Mouse (Mus musculus): ENCODE measurements at regions not wholly inside any gene's neighbourhood (a gene's known extent, or its start where the extent isn't known, plus 50 kb on each side); places are given as distances from the start of the nearest gene placed in this dataset.

DNA sequence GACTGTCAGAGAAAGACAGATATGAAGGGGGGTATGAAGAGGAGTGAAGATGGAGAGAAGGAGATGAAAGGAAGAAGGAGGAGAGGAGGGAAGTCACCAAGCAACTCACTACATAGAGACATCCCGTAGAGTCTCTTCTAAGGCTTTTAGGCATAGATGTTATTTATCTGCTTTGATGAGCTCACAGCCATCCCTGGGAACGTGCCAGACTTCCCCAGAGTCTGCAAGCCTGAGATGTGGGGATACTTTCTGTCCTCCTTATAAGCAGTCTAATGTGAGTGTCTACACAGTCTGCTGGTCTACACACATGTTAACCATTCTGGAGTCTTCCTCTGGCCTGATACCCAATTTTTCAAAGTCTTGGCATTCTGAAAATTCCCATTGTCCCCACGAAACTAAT lies 166.0 kb upstream of the Tox3 start:
- TF ChIP-seq CTCF (IDR thresholded peaks at IDR 0.05; ENCODE audit: borderline replicate concordance, insufficient read depth, low read length) (no peak), POLR2A (IDR thresholded peaks at IDR 0.05; ENCODE audit: low read depth, low read length) (no peak)
- Histone ChIP-seq H3K4me1 (ENCODE audit: control insufficient read depth, insufficient read depth, low read length) (no peaks in the 10 kb centered on the region), H3K27ac (ENCODE audit: insufficient read depth, low read length) (no peak overlapping the region), H3K4me3 (ENCODE audit: insufficient read depth, low read length) (no peak overlapping the region)

DNA sequence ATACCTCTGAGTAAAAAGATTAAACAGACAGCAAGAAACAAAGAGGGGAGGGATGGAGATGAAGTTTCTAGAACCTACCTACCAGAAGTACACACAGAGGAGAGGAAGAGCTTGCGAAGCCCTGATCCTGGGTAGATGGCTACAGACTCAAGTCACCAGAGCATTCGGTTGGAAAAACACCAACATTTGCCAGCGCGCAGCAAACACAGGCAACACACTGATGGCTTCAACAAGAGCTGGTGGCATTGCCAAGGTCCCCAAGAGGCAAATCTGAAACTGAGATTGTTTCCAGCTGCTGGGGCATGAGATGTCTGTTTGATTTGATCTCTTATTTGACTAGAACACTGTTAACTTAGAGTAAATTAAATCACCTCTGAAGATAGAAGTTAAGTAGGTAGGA lies 165.5 kb upstream of the Tox3 start:
- TF ChIP-seq POLR2A (IDR thresholded peaks at IDR 0.05; ENCODE audit: low read depth, low read length): no peak
- TF ChIP-seq CTCF (IDR thresholded peaks at IDR 0.05; ENCODE audit: borderline replicate concordance, insufficient read depth, low read length): no peak
- Histone ChIP-seq H3K4me3 (ENCODE audit: insufficient read depth, low read length) (no peak overlapping the region), H3K4me1 (ENCODE audit: control insufficient read depth, insufficient read depth, low read length) (no peaks in the 10 kb centered on the region), H3K27ac (ENCODE audit: insufficient read depth, low read length) (no peak overlapping the region)

DNA sequence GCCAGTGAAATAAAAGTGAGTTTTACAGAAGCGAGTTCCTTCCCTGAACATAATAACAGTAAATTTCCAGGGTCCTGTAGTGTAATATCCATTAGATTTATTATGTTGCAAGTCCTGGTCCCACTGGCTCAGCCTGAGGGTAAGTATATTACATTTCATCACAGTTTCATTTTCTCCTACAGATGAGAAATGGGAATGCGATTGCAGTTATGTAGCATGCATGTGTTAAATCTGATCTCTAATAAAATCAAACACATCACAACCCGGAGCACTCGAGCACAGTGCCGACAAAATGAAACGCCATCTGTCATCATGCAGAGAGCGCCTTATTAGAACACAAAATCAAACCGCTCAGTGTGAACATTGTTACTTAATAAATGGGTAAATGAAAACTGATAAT lies 165.0 kb upstream of the Tox3 start:
- H3K27ac ChIP-seq (ENCODE audit: insufficient read depth, low read length): no peak overlapping the region
- TF ChIP-seq POLR2A (IDR thresholded peaks at IDR 0.05; ENCODE audit: low read depth, low read length): no peak
- no peak for TF ChIP-seq CTCF (IDR thresholded peaks at IDR 0.05; ENCODE audit: borderline replicate concordance, insufficient read depth, low read length)
- H3K4me1 ChIP-seq (ENCODE audit: control insufficient read depth, insufficient read depth, low read length): no peaks in the 10 kb centered on the region
- H3K4me3 ChIP-seq (ENCODE audit: insufficient read depth, low read length): no peak overlapping the region

DNA sequence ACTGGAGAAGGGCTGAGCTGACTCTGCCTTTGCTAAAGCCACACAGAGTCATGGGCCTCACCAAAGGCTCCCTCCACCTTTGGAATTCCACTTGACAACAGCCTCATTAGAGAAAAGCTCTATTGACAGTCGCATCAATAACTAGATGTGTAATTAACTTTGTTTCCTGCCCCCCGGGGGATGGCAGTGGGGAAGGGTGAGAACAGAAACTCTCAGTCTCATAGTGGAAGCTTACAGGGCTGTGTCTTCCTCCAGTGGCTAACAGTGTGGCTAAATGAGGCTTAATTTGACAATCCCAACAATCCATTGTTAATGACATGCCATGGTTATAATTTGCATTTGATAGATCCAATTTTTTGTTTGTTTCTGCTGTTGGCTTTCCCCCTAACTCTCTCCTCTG lies 164.5 kb upstream of the Tox3 start:
- Histone ChIP-seq H3K4me3 (ENCODE audit: insufficient read depth, low read length) (no peak overlapping the region), H3K27ac (ENCODE audit: insufficient read depth, low read length) (no peak overlapping the region), H3K4me1 (ENCODE audit: control insufficient read depth, insufficient read depth, low read length) (no peaks in the 10 kb centered on the region)
- TF ChIP-seq CTCF (IDR thresholded peaks at IDR 0.05; ENCODE audit: borderline replicate concordance, insufficient read depth, low read length): no peak
- TF ChIP-seq POLR2A (IDR thresholded peaks at IDR 0.05; ENCODE audit: low read depth, low read length): no peak

DNA sequence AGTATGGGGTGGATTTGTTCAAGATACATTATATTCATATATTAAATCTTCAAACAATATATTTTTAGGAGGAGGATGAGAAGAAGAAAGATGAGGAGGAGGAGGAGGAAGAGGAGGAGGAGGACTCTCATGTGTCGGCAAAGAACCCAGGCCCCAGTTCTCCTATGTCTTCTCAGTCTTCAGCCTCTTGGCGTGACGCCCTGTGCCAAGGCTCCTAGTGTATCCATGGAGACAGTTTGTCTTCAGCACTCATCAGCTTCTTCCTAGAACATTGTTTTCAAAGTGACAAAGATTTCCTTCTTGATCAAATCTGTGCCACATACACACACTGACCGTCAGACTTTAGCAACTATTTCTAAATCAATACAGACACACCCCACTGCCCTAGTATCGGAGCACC lies 156.4 kb upstream of the Tox3 start:
- TF ChIP-seq POLR2A (IDR thresholded peaks at IDR 0.05; ENCODE audit: low read depth, low read length) (no peak), CTCF (IDR thresholded peaks at IDR 0.05; ENCODE audit: borderline replicate concordance, insufficient read depth, low read length) (no peak)
- Histone ChIP-seq H3K27ac (ENCODE audit: insufficient read depth, low read length) (no peak overlapping the region), H3K4me3 (ENCODE audit: insufficient read depth, low read length) (no peak overlapping the region), H3K4me1 (ENCODE audit: control insufficient read depth, insufficient read depth, low read length) (no peaks in the 10 kb centered on the region; the same call in 1 of the 2 replicates)

DNA sequence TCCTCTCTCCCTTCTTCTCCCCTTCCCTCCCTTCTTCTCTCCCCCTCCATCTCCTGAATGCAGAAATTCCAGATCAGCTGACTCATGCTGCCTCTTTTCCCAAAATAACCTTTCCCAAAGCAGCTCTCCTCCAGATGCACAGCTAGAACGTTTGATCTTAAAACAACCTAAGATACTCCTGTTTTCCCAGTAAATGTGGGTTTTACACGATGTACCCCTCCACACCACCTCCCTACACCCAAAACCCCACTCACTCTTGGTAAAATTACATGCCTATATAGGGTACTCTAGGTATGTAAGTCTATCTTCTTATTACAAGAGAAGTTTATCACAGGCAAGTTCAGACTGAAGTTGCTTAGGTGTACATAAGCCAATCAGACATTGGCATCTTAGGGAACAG lies 155.2 kb upstream of the Tox3 start:
- TF ChIP-seq POLR2A (IDR thresholded peaks at IDR 0.05; ENCODE audit: low read depth, low read length) (no peak), CTCF (IDR thresholded peaks at IDR 0.05; ENCODE audit: borderline replicate concordance, insufficient read depth, low read length) (no peak)
- H3K27ac ChIP-seq (ENCODE audit: insufficient read depth, low read length): peak overlapping the region; percentile 88; the same call in 1 of the 2 replicates

DNA sequence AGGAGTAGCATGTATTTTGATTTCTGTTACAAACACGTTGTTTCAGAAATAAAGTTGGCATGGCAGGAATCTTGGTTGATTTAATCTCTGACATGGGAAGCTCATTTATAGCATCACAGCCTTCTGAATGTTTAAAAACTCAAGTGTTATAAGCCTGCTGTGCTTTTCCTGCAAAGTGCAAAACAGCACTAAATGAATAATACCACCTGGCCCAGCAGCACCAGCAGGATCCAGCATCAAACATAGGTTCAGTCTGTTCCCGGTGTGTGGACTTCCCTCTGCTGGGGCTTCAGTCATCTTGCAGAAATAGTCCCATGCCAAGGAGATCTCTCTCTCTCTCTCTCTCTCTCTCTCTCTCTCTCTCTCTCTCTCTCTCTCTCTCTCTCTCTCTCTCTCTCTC lies 154.7 kb upstream of the Tox3 start:
- Histone ChIP-seq H3K4me1 (ENCODE audit: control insufficient read depth, insufficient read depth, low read length) (no peaks in the 10 kb centered on the region; the same call in 1 of the 2 replicates), H3K4me3 (ENCODE audit: insufficient read depth, low read length) (no peak overlapping the region), H3K27ac (ENCODE audit: insufficient read depth, low read length) (no peak overlapping the region; the same call in 1 of the 2 replicates)
- TF ChIP-seq POLR2A (IDR thresholded peaks at IDR 0.05; ENCODE audit: low read depth, low read length): no peak
- no peak for TF ChIP-seq CTCF (IDR thresholded peaks at IDR 0.05; ENCODE audit: borderline replicate concordance, insufficient read depth, low read length)

More for the DNA sequence above, 155.2 kb upstream of the Tox3 start:
- H3K4me3 ChIP-seq (ENCODE audit: insufficient read depth, low read length): no peak overlapping the region
- H3K4me1 ChIP-seq (ENCODE audit: control insufficient read depth, insufficient read depth, low read length): no peaks in the 10 kb centered on the region; the same call in 1 of the 2 replicates

DNA sequence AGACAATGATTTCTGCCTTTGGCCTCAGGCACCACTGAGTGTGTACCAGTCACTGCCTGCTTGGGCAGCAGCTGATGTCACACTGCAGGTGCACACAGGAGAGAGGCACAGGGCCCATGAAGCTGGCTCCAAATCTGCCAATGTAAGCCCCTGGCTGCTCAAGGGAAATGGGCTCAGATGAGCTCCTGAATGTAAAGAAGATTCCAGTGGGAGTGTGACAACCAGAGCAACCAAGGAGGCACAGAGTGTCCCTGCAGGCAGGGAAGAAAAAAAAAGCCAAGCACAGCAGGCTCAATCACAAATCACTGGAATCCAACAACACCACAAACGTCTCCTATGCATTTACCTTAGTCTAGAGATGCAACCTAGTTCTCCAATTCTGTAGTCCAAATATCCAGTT lies 151.2 kb upstream of the Tox3 start:
- no peak overlapping the region for H3K4me3 ChIP-seq (ENCODE audit: insufficient read depth, low read length)
- no peak for TF ChIP-seq POLR2A (IDR thresholded peaks at IDR 0.05; ENCODE audit: low read depth, low read length)
- TF ChIP-seq CTCF (IDR thresholded peaks at IDR 0.05; ENCODE audit: borderline replicate concordance, insufficient read depth, low read length): no peak
- peaks cover 13% of the 10 kb centered on the region for H3K4me1 ChIP-seq (ENCODE audit: control insufficient read depth, insufficient read depth, low read length)
- no peak overlapping the region for H3K27ac ChIP-seq (ENCODE audit: insufficient read depth, low read length)

DNA sequence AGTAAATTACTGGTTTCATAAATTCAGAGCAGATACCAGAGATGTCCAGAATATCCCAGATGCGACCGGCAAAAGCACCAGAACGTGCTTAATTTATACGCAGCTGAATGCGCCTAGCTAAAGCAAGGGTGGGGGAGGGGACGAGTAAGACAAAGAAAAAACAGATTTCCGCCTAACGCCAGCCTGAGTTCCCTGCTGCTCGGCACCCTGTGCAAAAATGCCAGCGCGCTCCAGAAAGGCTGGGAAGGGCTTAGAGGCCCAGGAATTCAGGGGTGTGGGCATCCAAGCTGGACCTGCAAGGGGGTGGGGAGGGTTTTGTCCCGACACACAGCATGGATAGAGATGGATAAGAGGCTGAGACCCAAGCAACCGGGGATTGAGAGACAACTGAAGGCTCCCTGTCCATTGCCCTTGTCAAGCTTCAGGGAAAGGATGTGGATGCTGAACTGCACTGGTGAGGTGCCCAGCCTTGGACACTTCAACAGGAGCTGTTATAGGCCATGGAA lies 148.6 kb upstream of the Tox3 start:
- Histone ChIP-seq H3K4me3 (ENCODE audit: insufficient read depth, low read length) (no peak overlapping the region), H3K27ac (ENCODE audit: insufficient read depth, low read length) (peak overlapping the region; percentile 43), H3K4me1 (ENCODE audit: control insufficient read depth, insufficient read depth, low read length) (peaks cover 13% of the 10 kb centered on the region)
- TF ChIP-seq POLR2A (IDR thresholded peaks at IDR 0.05; ENCODE audit: low read depth, low read length) (no peak), CTCF (IDR thresholded peaks at IDR 0.05; ENCODE audit: borderline replicate concordance, insufficient read depth, low read length) (no peak)

DNA sequence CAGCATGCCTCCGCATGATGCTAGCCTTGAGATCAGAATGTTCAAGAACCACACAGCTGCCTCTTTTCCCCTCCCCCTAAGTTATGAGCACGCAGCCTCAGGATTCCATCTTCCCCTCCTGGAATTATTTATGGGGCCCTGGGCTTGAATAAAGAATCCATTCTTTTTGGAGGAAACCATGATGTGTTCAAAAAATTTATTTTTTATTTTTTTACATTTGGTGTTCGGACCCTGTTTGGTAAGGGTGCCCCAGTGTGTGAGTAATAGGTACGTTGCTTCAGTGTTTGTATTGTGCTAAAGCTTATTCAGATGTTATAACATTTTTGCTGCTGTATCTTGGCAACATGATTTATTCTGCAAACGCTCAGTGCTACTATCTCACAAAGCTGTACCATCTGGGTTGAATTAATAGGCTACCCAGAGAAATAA lies 147.8 kb upstream of the Tox3 start:
- peaks cover 13% of the 10 kb centered on the region for H3K4me1 ChIP-seq (ENCODE audit: control insufficient read depth, insufficient read depth, low read length)
- H3K4me3 ChIP-seq (ENCODE audit: insufficient read depth, low read length): no peak overlapping the region
- no peak for TF ChIP-seq POLR2A (IDR thresholded peaks at IDR 0.05; ENCODE audit: low read depth, low read length)
- no peak for TF ChIP-seq CTCF (IDR thresholded peaks at IDR 0.05; ENCODE audit: borderline replicate concordance, insufficient read depth, low read length)
- peak overlapping the region; percentile 47 for H3K27ac ChIP-seq (ENCODE audit: insufficient read depth, low read length)

Measured in embryonic fibroblast, embryonic 13.5 days (primary cell).